ENCODE assay signal across 24 mouse cellular contexts in genomic region chr5:67303816-67304215, GRCm38 (mm10).
"Had no signal": no experiment of that assay in that cellular context is flagged by ENCODE, and none has a peak within 500 bp of the region (broad histone marks: within the 10 kb centered on the region; RNA-seq: fewer than 3 reads in every experiment).

No protein-coding gene starts in this region.

- H3K9me3 ChIP-seq: embryonic facial prominence, embryonic 10.5 days; embryonic facial prominence, embryonic 12.5 days; embryonic facial prominence, embryonic 13.5 days; embryonic facial prominence, embryonic 15.5 days; forebrain, embryonic 10.5 days; forebrain, embryonic 12.5 days; forebrain, embryonic 13.5 days; forebrain, embryonic 15.5 days; heart, embryonic 10.5 days had no signal

- H3K9ac ChIP-seq: embryonic facial prominence, embryonic 12.5 days; embryonic facial prominence, embryonic 13.5 days; embryonic facial prominence, embryonic 15.5 days; forebrain, embryonic 12.5 days; forebrain, embryonic 13.5 days; forebrain, embryonic 15.5 days; forebrain, postnatal 0 days had no signal

- H3K27ac ChIP-seq: embryonic facial prominence, embryonic 10.5 days; embryonic facial prominence, embryonic 12.5 days; embryonic facial prominence, embryonic 13.5 days; embryonic facial prominence, embryonic 15.5 days; forebrain, embryonic 10.5 days; forebrain, embryonic 12.5 days; forebrain, embryonic 13.5 days; forebrain, embryonic 15.5 days; gastrocnemius, adult 2 months; heart, adult 2 months; heart, embryonic 10.5 days had no signal

- H3K27me3 ChIP-seq: embryonic facial prominence, embryonic 12.5 days; embryonic facial prominence, embryonic 13.5 days; embryonic facial prominence, embryonic 15.5 days; forebrain, embryonic 12.5 days; forebrain, embryonic 13.5 days; forebrain, embryonic 15.5 days had no signal

- DNase-seq: cerebellum, postnatal 10 days; cerebellum, postnatal 14 days; cerebellum, postnatal 25 days; cerebellum, postnatal 36 days; embryo, embryonic 11 days; forebrain, postnatal 0 days; gastrocnemius, adult 2 months; gastrocnemius, postnatal 10 days; gastrocnemius, postnatal 14 days; gastrocnemius, postnatal 25 days; gastrocnemius, postnatal 36 days; heart, adult 11 months; heart, adult 18-20 months; heart, adult 2 months had no signal

- H3K4me3 ChIP-seq: embryonic facial prominence, embryonic 10.5 days; embryonic facial prominence, embryonic 12.5 days; embryonic facial prominence, embryonic 13.5 days; embryonic facial prominence, embryonic 15.5 days; erythroblast, embryonic 14.5 days; forebrain, embryonic 10.5 days; forebrain, embryonic 12.5 days; forebrain, embryonic 13.5 days; forebrain, embryonic 15.5 days; gastrocnemius, adult 2 months; heart, adult 2 months; heart, embryonic 10.5 days had no signal

- H3K36me3 ChIP-seq: embryonic facial prominence, embryonic 12.5 days; embryonic facial prominence, embryonic 13.5 days; embryonic facial prominence, embryonic 15.5 days; forebrain, embryonic 12.5 days; forebrain, embryonic 15.5 days; heart, embryonic 10.5 days had no signal
